Mouse (Mus musculus) lung, adult 2 months (tissue): ENCODE measurements around the gene Faim2. TPM values are rescaled to one million over a fixed set of nuclear protein-coding genes. Genes with fewer than 3 reads are reported as not detected.
A peak's percentile ranks its signal among the peaks of the same experiment; 100 is the strongest.

ENCODE experiments used
- DNase-seq: peaks from one replicate; pipeline ENCODE4 v3.0.0; 2022
- H3K4me1 ChIP-seq: fragments of 200-500 bp; 2 replicates; pipeline ENCODE4 v1.6.1; 2011; ENCODE audit warnings: low read length; ENCODE audit not compliant: control insufficient read depth, insufficient read depth
- H3K4me3 ChIP-seq: fragments of 200-500 bp; replicated peaks from 2 replicates; pipeline ENCODE3; 2011; ENCODE audit warnings: low read depth, mild to moderate bottlenecking, control low read depth, low read length; ENCODE audit errors: extremely low read depth
- CTCF ChIP-seq: fragments of 200-500 bp; IDR thresholded peaks from 2 replicates; pipeline ENCODE4 v1.5.1; 2011; ENCODE audit warnings: mild to moderate bottlenecking, low read length, control low read depth; ENCODE audit not compliant: insufficient read depth
- POLR2A ChIP-seq: fragments of 200-500 bp; IDR thresholded peaks from 2 replicates; pipeline ENCODE4 v1.6.1; 2011; ENCODE audit warnings: low read depth, mild to moderate bottlenecking, control low read depth, low read length, borderline replicate concordance; ENCODE audit errors: extremely low read depth
- WGBS: fragments of 180-500 bp; shearing (Covaris S2); methylation state at CpG from one replicate; pipeline ENCODE4 v1.1.7; 2018; 5-methylcytosine and 5-hydroxymethylcytosine counted together
- polyA plus RNA-seq: library from polyadenylated mRNA; depleted of rRNA; stranded (reverse); fragments of >200 nt; gene quantifications from 2 replicates; pipeline ENCODE4 v1.2.3, GENCODE M21; 2012

Gene Faim2
- polyA plus RNA-seq, 1 experiment: 29.7 TPM

- DNase-seq: peak; percentile 60
- Histone ChIP-seq H3K4me3 (no peak overlapping the region), H3K4me1 (peaks cover 20% of the 10 kb centered on the region)
- 40% methylated on average over 4 of the region's 4 CpGs for WGBS
- TF ChIP-seq POLR2A (no peak; the same call in 1 of the 2 replicates), CTCF (no peak)
Measured at GRCm38 (mm10) chr15:99498781-99499180, 29.2 kb downstream of the Faim2 start.

- TF ChIP-seq POLR2A: no peak
- TF ChIP-seq CTCF: no peak
- no peak for DNase-seq
- H3K4me1 ChIP-seq: peaks cover 20% of the 10 kb centered on the region
Measured at GRCm38 (mm10) chr15:99498356-99498755, 29.6 kb downstream of the Faim2 start.

DNA sequence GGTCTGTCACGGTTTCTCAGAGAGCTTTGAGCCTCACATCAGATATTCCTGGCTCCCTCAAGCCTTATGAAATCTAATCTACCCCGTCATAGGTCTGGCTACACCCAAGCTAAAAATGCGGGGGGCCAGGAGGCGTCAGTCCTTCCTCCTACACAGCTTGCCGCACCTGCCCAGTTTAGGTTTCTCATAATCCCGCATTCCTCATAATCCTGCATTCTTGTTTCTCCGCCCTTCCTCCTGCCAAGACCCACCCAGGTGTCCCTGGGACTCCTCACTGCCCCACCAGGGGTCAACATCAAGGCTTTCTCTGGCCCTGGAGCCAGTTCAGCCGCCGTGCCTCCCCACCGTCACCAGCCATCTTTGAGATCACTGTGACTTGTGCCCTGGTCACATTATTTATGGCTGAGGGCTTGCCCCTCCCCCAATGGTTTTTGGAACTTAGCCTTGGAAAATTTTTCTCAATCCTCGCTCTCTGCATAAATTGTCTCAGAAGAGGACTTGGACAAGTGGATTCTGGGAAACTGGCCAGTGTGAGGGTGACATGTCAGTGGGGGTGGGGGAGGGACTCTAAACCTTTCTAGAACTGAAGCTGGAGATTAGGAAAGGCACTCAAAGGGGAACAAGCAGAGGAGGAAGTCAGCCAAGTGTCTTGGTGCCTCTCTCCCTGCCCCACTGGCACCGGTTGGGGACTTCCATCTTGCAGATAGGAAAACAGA lies 30.3 kb downstream of the Faim2 start:
- Histone ChIP-seq H3K4me3 (peak overlapping the region; percentile 47), H3K4me1 (peaks cover 20% of the 10 kb centered on the region)
- DNase-seq: peak; percentile 85
- WGBS: 24% methylated on average over 12 of the region's 12 CpGs
- TF ChIP-seq CTCF (no peak), POLR2A (peak; percentile 65; the same call in 1 of the 2 replicates)

More at GRCm38 (mm10) chr15:99498356-99498755, 29.6 kb downstream of the Faim2 start:
- H3K4me3 ChIP-seq: no peak overlapping the region
- WGBS: 35% methylated on average over 4 of the region's 4 CpGs

DNA sequence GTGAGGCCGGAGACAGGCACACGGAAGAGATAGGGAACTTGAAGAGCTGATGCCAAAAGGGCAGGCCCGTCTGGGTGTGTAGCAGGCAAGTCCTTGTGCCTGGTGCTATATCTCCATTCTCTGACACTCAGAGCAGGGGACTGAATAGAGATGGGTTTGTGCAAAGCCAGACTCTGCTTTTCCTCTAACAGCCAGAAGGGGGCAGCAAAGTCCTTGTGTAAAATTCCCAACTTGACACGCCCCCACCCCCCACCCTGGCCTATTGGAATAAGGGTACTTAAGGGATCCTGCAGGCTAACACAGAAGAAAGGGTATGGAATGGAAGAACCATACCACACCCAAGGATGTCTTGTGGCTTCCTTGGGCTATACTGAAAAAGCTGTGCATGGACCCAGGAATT lies 30.9 kb downstream of the Faim2 start:
- TF ChIP-seq CTCF: peak; percentile 49
- no peak for TF ChIP-seq POLR2A
- Histone ChIP-seq H3K4me3 (no peak overlapping the region), H3K4me1 (peaks cover 20% of the 10 kb centered on the region)
- 9% methylated on average over 4 of the region's 4 CpGs for WGBS
- peak; percentile 40 for DNase-seq

DNA sequence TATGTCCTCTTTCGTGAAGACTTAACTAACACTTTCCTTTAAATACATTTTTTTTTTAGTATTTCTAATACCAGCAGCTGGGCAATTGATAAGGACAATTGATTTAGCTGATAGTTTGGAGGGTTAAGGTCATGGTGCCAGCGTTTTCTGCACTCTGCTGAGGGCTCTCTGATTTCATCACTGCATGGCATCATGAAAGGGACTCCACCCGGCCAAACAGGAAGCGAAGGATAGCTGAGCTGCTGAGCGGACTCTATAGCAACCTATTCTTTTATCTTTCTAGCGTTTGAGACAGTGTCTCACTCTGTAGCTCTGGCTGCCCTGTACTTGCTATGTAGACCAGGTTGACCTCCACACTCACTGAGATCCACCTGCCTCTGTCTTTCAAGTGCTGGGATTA lies 43.2 kb downstream of the Faim2 start:
- DNase-seq: no peak
- WGBS: 37% methylated on average over 6 of the region's 6 CpGs
- no peak for TF ChIP-seq CTCF
- no peak for TF ChIP-seq POLR2A
- Histone ChIP-seq H3K4me3 (no peak overlapping the region), H3K4me1 (no peaks in the 10 kb centered on the region)

DNA sequence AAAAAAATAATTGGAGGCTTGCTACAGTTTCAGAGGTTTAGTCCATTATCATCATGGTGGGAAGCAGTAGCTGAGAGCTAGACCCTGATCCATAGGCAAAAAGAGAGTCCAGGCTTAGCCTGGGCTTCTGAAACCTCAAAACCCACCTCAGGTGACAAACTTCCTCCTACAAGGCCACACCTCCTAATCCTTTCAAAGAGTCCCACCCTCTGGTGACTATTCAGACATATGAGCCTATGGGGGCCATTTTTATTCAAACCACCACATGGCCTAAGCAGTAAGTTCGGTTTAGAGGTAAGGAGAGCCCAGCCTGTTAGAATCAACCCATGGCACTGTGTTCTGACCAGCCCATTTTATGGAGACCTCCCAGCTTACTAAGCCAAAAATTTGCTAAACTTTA lies 52.2 kb downstream of the Faim2 start:
- Histone ChIP-seq H3K4me3 (no peak overlapping the region), H3K4me1 (no peaks in the 10 kb centered on the region)
- TF ChIP-seq CTCF (no peak), POLR2A (no peak)
- no peak for DNase-seq
- 73% methylated on average over 1 of the region's 1 CpGs for WGBS

GRCm38 (mm10) chr15:99474576-99474926 lies 53.4 kb downstream of the Faim2 start, which contains the start of gene Bcdin3d:
TSS of gene Bcdin3d (minus strand) at chr15:99474730.
- H3K4me1 ChIP-seq: no peaks in the 10 kb centered on the region
- peak within 1 kb of the TSS; percentile 82 for H3K4me3 ChIP-seq
- WGBS: under 1% methylated on average over 26 of the region's 26 CpGs
- peak; percentile 85 for DNase-seq
- TF ChIP-seq POLR2A: peak; percentile 73; the same call in 1 of the 2 replicates
- TF ChIP-seq CTCF: no peak

- no peak for TF ChIP-seq CTCF
- no peak for TF ChIP-seq POLR2A
- H3K4me1 ChIP-seq: no peaks in the 10 kb centered on the region
- WGBS: 2% methylated on average over 38 of the region's 38 CpGs
- peak overlapping the region; percentile 82 for H3K4me3 ChIP-seq
- peak; percentile 54 for DNase-seq
Measured at GRCm38 (mm10) chr15:99473801-99474575, 54.0 kb downstream of the Faim2 start.

GRCm38 (mm10) chr15:99472972-99473371 lies 55.0 kb downstream of the Faim2 start:
- DNase-seq: no peak
- H3K4me3 ChIP-seq: no peak overlapping the region
- no peak for TF ChIP-seq POLR2A
- no peak for TF ChIP-seq CTCF
- 79% methylated on average over 7 of the region's 7 CpGs for WGBS
- H3K4me1 ChIP-seq: no peaks in the 10 kb centered on the region
